Mouse (Mus musculus) liver, embryonic 14.5 days (tissue): ENCODE data around the gene Hif3a.

ENCODE experiments used
- CTCF ChIP-seq: IDR thresholded peaks from 2 replicates; pipeline ENCODE4 v1.5.1; 2016; ENCODE audit warnings: antibody characterized with exemption, low read depth, control low read depth
- EP300 ChIP-seq: IDR thresholded peaks from 2 replicates; pipeline ENCODE4 v1.6.1; 2016; ENCODE audit warnings: antibody characterized with exemption, low read depth

- no peak for TF ChIP-seq CTCF
- no peak for TF ChIP-seq EP300
These were observed 70.4 kb downstream of the Hif3a start for GRCm38 (mm10) chr7:16991681-16992450.
